Comparison of ENCODE assay signal across 8 mouse cellular contexts in genomic region chr7:45699523-45700141, GRCm38 (mm10). TPM values are rescaled to one million over a fixed set of nuclear protein-coding genes. Genes with fewer than 3 reads are reported as not detected.
A peak's percentile ranks its signal among the peaks of the same experiment; 100 is the strongest.
DNase-seq lines count a peak whose midpoint lies in the region; ATAC-seq lines count a peak whose summit lies in the region.

Car11 (plus strand) TSS chr7:45699843.

- H3K27ac ChIP-seq in heart, embryonic 12.5 days (ENCODE audit: poor library complexity, severe bottlenecking), result no peak within 1 kb of the TSS

- H3K4me2 ChIP-seq in heart, embryonic 12.5 days, result peak within 1 kb of the TSS; percentile 79

- H3K4me3 ChIP-seq in heart, embryonic 12.5 days, result peak within 1 kb of the TSS; percentile 48

- 2% methylated on average over 36 of the region's 36 CpGs for WGBS in heart, embryonic 12.5 days

- peaks cover 36% of the 10 kb centered on the region for H3K27me3 ChIP-seq in heart, embryonic 12.5 days (replicated peaks)

- H3K9me3 ChIP-seq in heart, embryonic 12.5 days (replicated peaks), result no peaks in the 10 kb centered on the region

- H3K36me3 ChIP-seq in heart, embryonic 12.5 days, result no peaks in the 10 kb centered on the region

- intact Hi-C loops in left cerebral cortex, postnatal 4 days (cut with DNase I), result loop anchor here (5.0 kb wide), 1 partner anchor 57 kb away; no protein-coding TSS in a partner anchor

- DNase-seq in frontal cortex, adult 2 months (ENCODE audit: extremely low spot score in 1 of 2, low spot score in 1 of 2), result peak in 1 of 2 experiments; percentile 65
- DNase-seq in frontal cortex, postnatal 36 days (ENCODE audit: low spot score in 2 of 2), result no peak
- DNase-seq in thymus, postnatal 14 days, result peak; percentile 42
- no peak for DNase-seq in thymus, postnatal 0 days (ENCODE audit: low spot score)
- DNase-seq in left cerebral cortex, postnatal 4 days, result no peak
- peak; percentile 71 to 81 for DNase-seq in right cerebral cortex, postnatal 10 days (ENCODE audit: low spot score in 2 of 2)

- H3K4me1 ChIP-seq in heart, embryonic 12.5 days (replicated peaks), result peaks cover 32% of the 10 kb centered on the region

- peak within 1 kb of the TSS; percentile 64 for H3K9ac ChIP-seq in heart, embryonic 12.5 days

- ATAC-seq in heart, embryonic 12.5 days (ENCODE audit: insufficient number of reproducible peaks, low FRiP score), result no peak
- no peak for ATAC-seq in granulocyte monocyte progenitor cell, adult 5-6 weeks (replicated peaks; ENCODE audit: poor library complexity, severe bottlenecking)

RNA-seq across cellular contexts. Expression of gene Car11, which starts in this region (rescaled TPM):
- polyA plus RNA-seq in frontal cortex, adult 2 months (2012; rRNA removed), result 283 and 318 TPM in 2 replicates
- 0.35 and 0.36 TPM in 2 replicates for polyA plus RNA-seq in thymus, postnatal 0 days (2015; fragmentation: Nextera tagmentation; extraction: Ambion mirVana)
- 5.4 and 5.8 TPM in 2 replicates for polyA plus RNA-seq in heart, embryonic 12.5 days (2016; fragmentation: Nextera tagmentation; extraction: Ambion mirVana)
- 100 to 1,000 TPM; 136 to 144 TPM for total RNA-seq in left cerebral cortex, postnatal 4 days (2021)
- total RNA-seq in granulocyte monocyte progenitor cell, adult 5-6 weeks (2014; fragmentation: Nextera tagmentation), result not detected in 2 replicates
- total RNA-seq in granulocyte monocyte progenitor cell, adult 5-6 weeks (2017), result 0.09 TPM in 1 of 2 replicates, not detected in the other

Comparison
In these comparisons a context has a peak if more than half of its experiments do, and no peak if none do; other contexts are left out.
1. RNA of gene Car11 (total RNA-seq): 136 to 144 TPM in left cerebral cortex, postnatal 4 days; 0.09 TPM in granulocyte monocyte progenitor cell, adult 5-6 weeks; every median in the first group is over 100 times any median in the second.
2. RNA of gene Car11 (polyA plus RNA-seq): 283 to 318 TPM in frontal cortex, adult 2 months; 5.4 to 5.8 TPM in heart, embryonic 12.5 days and 0.35 to 0.36 TPM in thymus, postnatal 0 days; every median in the first group is over 10 times any median in the second.
3. DNase-seq: peak in thymus, postnatal 14 days (single experiment) and right cerebral cortex, postnatal 10 days (2 of 2); none in frontal cortex, postnatal 36 days (0 of 2), thymus, postnatal 0 days (single experiment) and left cerebral cortex, postnatal 4 days (single experiment).